Mouse (Mus musculus): ENCODE measurements at regions not wholly inside any gene's neighbourhood (a gene's known extent, or its start where the extent isn't known, plus 50 kb on each side); places are given as distances from the start of the nearest gene placed in this dataset.

GRCm38 (mm10) chr17:85881636-85882170 lies 193.6 kb upstream of the Six2 start:
- Histone ChIP-seq H3K36me3 (replicated peaks; ENCODE audit: control insufficient read depth, insufficient read depth, low read length) (no peaks in the 10 kb centered on the region), H3K4me3 (ENCODE audit: low read depth, low read length) (no peak overlapping the region), H3K27ac (ENCODE audit: low read depth) (no peak overlapping the region), H3K9me3 (replicated peaks; ENCODE audit: control insufficient read depth, low read length) (no peaks in the 10 kb centered on the region), H3K4me2 (ENCODE audit: low read depth, low read length) (no peak overlapping the region), H3K4me1 (ENCODE audit: control insufficient read depth, insufficient read depth) (peaks cover 4% of the 10 kb centered on the region; the same call in 1 of the 2 replicates), H3K9ac (replicated peaks; ENCODE audit: low read depth, low read length) (no peak overlapping the region), H3K27me3 (ENCODE audit: control insufficient read depth, insufficient read depth, low read length) (0 out of 2 replicates have a peak, but pooled peaks cover 3% of the 10 kb centered on the region)
- TF ChIP-seq EP300 (IDR thresholded peaks at IDR 0.05; ENCODE audit: low read depth) (no peak), CTCF (IDR thresholded peaks at IDR 0.05; ENCODE audit: low read depth) (no peak)
- ATAC-seq (ENCODE audit: insufficient read depth, low read depth), result no peak
- no peak for DNase-seq (ENCODE audit: low spot score)
- WGBS, result 86% methylated on average over 8 of the region's 8 CpGs

- Histone ChIP-seq H3K4me1 (ENCODE audit: control insufficient read depth, insufficient read depth) (peaks cover 4% of the 10 kb centered on the region; the same call in 1 of the 2 replicates), H3K27ac (ENCODE audit: low read depth) (no peak overlapping the region), H3K9me3 (replicated peaks; ENCODE audit: control insufficient read depth, low read length) (no peaks in the 10 kb centered on the region), H3K4me2 (ENCODE audit: low read depth, low read length) (no peak overlapping the region), H3K4me3 (ENCODE audit: low read depth, low read length) (no peak overlapping the region), H3K9ac (replicated peaks; ENCODE audit: low read depth, low read length) (no peak overlapping the region), H3K36me3 (replicated peaks; ENCODE audit: control insufficient read depth, insufficient read depth, low read length) (no peaks in the 10 kb centered on the region), H3K27me3 (ENCODE audit: control insufficient read depth, insufficient read depth, low read length) (0 out of 2 replicates have a peak, but pooled peaks cover 4% of the 10 kb centered on the region)
- no peak for TF ChIP-seq CTCF (IDR thresholded peaks at IDR 0.05; ENCODE audit: low read depth)
- TF ChIP-seq EP300 (IDR thresholded peaks at IDR 0.05; ENCODE audit: low read depth), result no peak
- WGBS, result 50% methylated on average over 5 of the region's 5 CpGs
- DNase-seq (ENCODE audit: low spot score) (no peak), ATAC-seq (ENCODE audit: insufficient read depth, low read depth) (no peak)
Observed at GRCm38 (mm10) chr17:85881046-85881445, 193.0 kb upstream of the Six2 start.

GRCm38 (mm10) chr17:85877426-85877825 lies 189.4 kb upstream of the Six2 start:
- no peak for ATAC-seq (ENCODE audit: insufficient read depth, low read depth)
- no peak overlapping the region for H3K9ac ChIP-seq (replicated peaks; ENCODE audit: low read depth, low read length)
- no peak overlapping the region for H3K4me2 ChIP-seq (ENCODE audit: low read depth, low read length)
- H3K27me3 ChIP-seq (ENCODE audit: control insufficient read depth, insufficient read depth, low read length), result peaks cover 19% of the 10 kb centered on the region
- peaks cover 4% of the 10 kb centered on the region; the same call in 1 of the 2 replicates for H3K4me1 ChIP-seq (ENCODE audit: control insufficient read depth, insufficient read depth)
- no peak overlapping the region for H3K27ac ChIP-seq (ENCODE audit: low read depth)
- TF ChIP-seq CTCF (IDR thresholded peaks at IDR 0.05; ENCODE audit: low read depth) (peak; percentile 36), EP300 (IDR thresholded peaks at IDR 0.05; ENCODE audit: low read depth) (no peak)
- no peaks in the 10 kb centered on the region for H3K36me3 ChIP-seq (replicated peaks; ENCODE audit: control insufficient read depth, insufficient read depth, low read length)
- H3K4me3 ChIP-seq (ENCODE audit: low read depth, low read length), result no peak overlapping the region
- no peak for DNase-seq (ENCODE audit: low spot score)
- no peaks in the 10 kb centered on the region for H3K9me3 ChIP-seq (replicated peaks; ENCODE audit: control insufficient read depth, low read length)
- 49% methylated on average over 3 of the region's 3 CpGs for WGBS

GRCm38 (mm10) chr17:85876853-85877252 lies 188.8 kb upstream of the Six2 start:
- H3K9me3 ChIP-seq (replicated peaks; ENCODE audit: control insufficient read depth, low read length), result no peaks in the 10 kb centered on the region
- 54% methylated on average over 10 of the region's 10 CpGs for WGBS
- ATAC-seq (ENCODE audit: insufficient read depth, low read depth), result peak; percentile 57
- DNase-seq (ENCODE audit: low spot score), result peak; percentile 22
- peaks cover 24% of the 10 kb centered on the region for H3K27me3 ChIP-seq (ENCODE audit: control insufficient read depth, insufficient read depth, low read length)
- no peak for TF ChIP-seq CTCF (IDR thresholded peaks at IDR 0.05; ENCODE audit: low read depth)
- TF ChIP-seq EP300 (IDR thresholded peaks at IDR 0.05; ENCODE audit: low read depth), result no peak
- H3K36me3 ChIP-seq (replicated peaks; ENCODE audit: control insufficient read depth, insufficient read depth, low read length), result no peaks in the 10 kb centered on the region
- peaks cover 4% of the 10 kb centered on the region; the same call in 1 of the 2 replicates for H3K4me1 ChIP-seq (ENCODE audit: control insufficient read depth, insufficient read depth)
- H3K4me3 ChIP-seq (ENCODE audit: low read depth, low read length), result no peak overlapping the region
- no peak overlapping the region for H3K4me2 ChIP-seq (ENCODE audit: low read depth, low read length)
- no peak overlapping the region for H3K9ac ChIP-seq (replicated peaks; ENCODE audit: low read depth, low read length)
- no peak overlapping the region for H3K27ac ChIP-seq (ENCODE audit: low read depth)

- TF ChIP-seq CTCF (IDR thresholded peaks at IDR 0.05; ENCODE audit: low read depth) (no peak), EP300 (IDR thresholded peaks at IDR 0.05; ENCODE audit: low read depth) (no peak)
- ATAC-seq (ENCODE audit: insufficient read depth, low read depth) (no peak), DNase-seq (ENCODE audit: low spot score) (no peak)
- Histone ChIP-seq H3K36me3 (replicated peaks; ENCODE audit: control insufficient read depth, insufficient read depth, low read length) (no peaks in the 10 kb centered on the region), H3K9ac (replicated peaks; ENCODE audit: low read depth, low read length) (no peak overlapping the region), H3K4me3 (ENCODE audit: low read depth, low read length) (no peak overlapping the region), H3K4me2 (ENCODE audit: low read depth, low read length) (no peak overlapping the region), H3K27ac (ENCODE audit: low read depth) (no peak overlapping the region), H3K27me3 (ENCODE audit: control insufficient read depth, insufficient read depth, low read length) (peaks cover 31% of the 10 kb centered on the region), H3K9me3 (replicated peaks; ENCODE audit: control insufficient read depth, low read length) (no peaks in the 10 kb centered on the region), H3K4me1 (ENCODE audit: control insufficient read depth, insufficient read depth) (peaks cover 4% of the 10 kb centered on the region; the same call in 1 of the 2 replicates)
- WGBS, result 23% methylated on average over 13 of the region's 13 CpGs
Observed at GRCm38 (mm10) chr17:85873853-85874586, 185.9 kb upstream of the Six2 start.
